In the genomic region with DNA sequence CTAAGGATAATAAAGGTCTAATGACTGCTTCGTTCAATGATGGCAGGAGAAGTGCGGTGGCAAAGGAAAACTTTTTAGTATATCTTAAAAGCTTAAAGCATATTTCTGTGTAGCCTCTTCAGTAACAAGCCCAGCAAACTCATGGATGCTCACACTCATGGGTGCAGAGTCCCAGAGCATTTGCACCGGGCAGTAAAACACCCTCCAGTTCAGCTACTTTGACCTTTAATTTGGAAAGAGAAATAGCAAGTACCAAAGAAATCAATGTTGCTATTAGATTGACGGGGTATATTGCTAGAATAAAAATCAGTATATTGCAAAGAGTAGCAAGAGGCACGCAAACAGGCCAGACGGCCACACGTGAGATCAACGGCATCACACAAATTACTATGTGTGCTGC, we compare ENCODE assay signal across 12 mouse cellular contexts. TPM values are rescaled to one million over a fixed set of nuclear protein-coding genes. Genes with fewer than 3 reads are reported as not detected.
DNase-seq lines count a peak whose midpoint lies in the region; ATAC-seq and TF ChIP-seq lines count a peak whose summit lies in the region.
"Had no signal": no experiment of that assay in that cellular context is flagged by ENCODE, and none has a peak within 500 bp of the region (broad histone marks: within the 10 kb centered on the region; RNA-seq: fewer than 3 reads in every experiment).

No protein-coding gene starts in this region.

- peaks cover 10% of the 10 kb centered on the region; the same call in 1 of the 2 replicates for H3K36me3 ChIP-seq in heart, embryonic 16.5 days (ENCODE audit: control insufficient read depth, insufficient read depth)
- peaks cover 5% of the 10 kb centered on the region; the same call in 1 of the 2 replicates for H3K36me3 ChIP-seq in kidney, postnatal 0 days (ENCODE audit: insufficient read depth, low read length)
- H3K36me3 ChIP-seq in embryonic facial prominence, embryonic 13.5 days, result peaks cover 5% of the 10 kb centered on the region
- H3K36me3 ChIP-seq: liver, embryonic 13.5 days had no signal

- no peak for TF ChIP-seq CTCF in kidney, postnatal 0 days (IDR thresholded peaks at IDR 0.05; ENCODE audit: low read depth)
- no peak for TF ChIP-seq CTCF in embryonic fibroblast, embryonic 13.5 days (IDR thresholded peaks at IDR 0.05; ENCODE audit: borderline replicate concordance, insufficient read depth, low read length)

- intact Hi-C loops in heart, postnatal 14 days (cut with DNase I), result no loop called here

- no peak for ATAC-seq in heart, embryonic 16.5 days (replicated peaks; ENCODE audit: extremely low read depth, insufficient read depth, low FRiP score)
- no peak for ATAC-seq in kidney, postnatal 0 days (replicated peaks; ENCODE audit: low FRiP score, low read depth)
- ATAC-seq in embryonic facial prominence, embryonic 13.5 days (ENCODE audit: insufficient number of reproducible peaks, insufficient read depth, low FRiP score, low TSS enrichment, low read depth), result no peak

- H3K9ac ChIP-seq in heart, embryonic 16.5 days (ENCODE audit: low read length), result 0 out of 2 replicates have a peak overlapping the region, but pooled peaks have one; percentile 41
- H3K9ac ChIP-seq in kidney, postnatal 0 days (ENCODE audit: low read depth, low read length), result no peak overlapping the region
- no peak overlapping the region for H3K9ac ChIP-seq in embryonic facial prominence, embryonic 13.5 days
- H3K9ac ChIP-seq: liver, embryonic 13.5 days had no signal

- H3K27ac ChIP-seq in heart, embryonic 16.5 days (ENCODE audit: low read length), result peak overlapping the region; percentile 98
- peak overlapping the region; percentile 97 for H3K27ac ChIP-seq in kidney, postnatal 0 days
- H3K27ac ChIP-seq in embryonic facial prominence, embryonic 13.5 days, result peak overlapping the region; percentile 93
- H3K27ac ChIP-seq in embryonic fibroblast, embryonic 13.5 days (ENCODE audit: insufficient read depth, low read length), result peak overlapping the region; percentile 75; the same call in 1 of the 2 replicates
- H3K27ac ChIP-seq: liver, embryonic 13.5 days had no signal

- no peak for TF ChIP-seq POLR2A in embryonic fibroblast, embryonic 13.5 days (IDR thresholded peaks at IDR 0.05; ENCODE audit: low read depth, low read length)

- H3K27me3 ChIP-seq in heart, embryonic 16.5 days (ENCODE audit: control insufficient read depth, insufficient read depth, low read length), result no peaks in the 10 kb centered on the region
- H3K27me3 ChIP-seq in kidney, postnatal 0 days (ENCODE audit: insufficient read depth, low read length), result no peaks in the 10 kb centered on the region
- H3K27me3 ChIP-seq in embryonic facial prominence, embryonic 13.5 days, result no peaks in the 10 kb centered on the region
- H3K27me3 ChIP-seq: liver, embryonic 13.5 days had no signal

- WGBS in heart, embryonic 16.5 days, result 91% methylated on average over 8 of the region's 8 CpGs
- WGBS in kidney, postnatal 0 days, result 90% methylated on average over 8 of the region's 8 CpGs
- WGBS in embryonic facial prominence, embryonic 13.5 days, result 82% methylated on average over 8 of the region's 8 CpGs

- no peak for DNase-seq in heart, postnatal 14 days
- no peak for DNase-seq in kidney, postnatal 0 days (ENCODE audit: low spot score)
- DNase-seq in kidney, postnatal 36 days, result no peak
- no peak for DNase-seq in thymus, postnatal 10 days (ENCODE audit: low spot score in 2 of 2)
- DNase-seq in thymus, postnatal 36 days, result no peak
- DNase-seq: liver, embryonic 13.5 days; thymus, adult 18-20 months had no signal

- peaks cover 11% of the 10 kb centered on the region for H3K4me1 ChIP-seq in heart, embryonic 16.5 days (ENCODE audit: control insufficient read depth, insufficient read depth, low read length)
- H3K4me1 ChIP-seq in kidney, postnatal 0 days (replicated peaks; ENCODE audit: insufficient read depth, low read length), result peaks cover 13% of the 10 kb centered on the region; the same call in 1 of the 2 replicates
- H3K4me1 ChIP-seq in embryonic facial prominence, embryonic 13.5 days, result peaks cover 19% of the 10 kb centered on the region
- peaks cover 3% of the 10 kb centered on the region; the same call in 1 of the 2 replicates for H3K4me1 ChIP-seq in embryonic fibroblast, embryonic 13.5 days (ENCODE audit: control insufficient read depth, insufficient read depth, low read length)
- H3K4me1 ChIP-seq: liver, embryonic 13.5 days had no signal

- no peaks in the 10 kb centered on the region for H3K9me3 ChIP-seq in heart, embryonic 16.5 days (replicated peaks; ENCODE audit: control insufficient read depth, low read length)
- H3K9me3 ChIP-seq in kidney, postnatal 0 days (replicated peaks; ENCODE audit: low read length), result no peaks in the 10 kb centered on the region
- no peaks in the 10 kb centered on the region for H3K9me3 ChIP-seq in embryonic facial prominence, embryonic 13.5 days
- H3K9me3 ChIP-seq: liver, embryonic 13.5 days; megakaryocyte, embryonic 14.5 days had no signal

- H3K4me2 ChIP-seq in heart, embryonic 16.5 days (ENCODE audit: low read depth, low read length), result no peak overlapping the region
- no peak overlapping the region for H3K4me2 ChIP-seq in kidney, postnatal 0 days (ENCODE audit: low read length)
- no peak overlapping the region for H3K4me2 ChIP-seq in embryonic facial prominence, embryonic 13.5 days
- H3K4me2 ChIP-seq: liver, embryonic 13.5 days had no signal

- no peak overlapping the region for H3K4me3 ChIP-seq in heart, embryonic 16.5 days (ENCODE audit: low read length)
- H3K4me3 ChIP-seq in kidney, postnatal 0 days (replicated peaks; ENCODE audit: low read depth, low read length), result no peak overlapping the region
- no peak overlapping the region for H3K4me3 ChIP-seq in embryonic facial prominence, embryonic 13.5 days
- no peak overlapping the region for H3K4me3 ChIP-seq in embryonic fibroblast, embryonic 13.5 days (ENCODE audit: insufficient read depth, low read length)
- H3K4me3 ChIP-seq: erythroblast, embryonic 14.5 days; liver, embryonic 13.5 days; megakaryocyte, embryonic 14.5 days had no signal

RNA-seq across cellular contexts. Expression of a gene that starts 48.7 kb away (rescaled TPM):
- polyA plus RNA-seq in heart, embryonic 16.5 days (2015; fragmentation: Nextera tagmentation; extraction: Ambion mirVana), result 58.2 and 61.7 TPM in 2 replicates
- 100 to 1,000 TPM; 106 to 109 TPM for total RNA-seq in heart, postnatal 14 days (2021)
- polyA plus RNA-seq in kidney, postnatal 0 days (2015; fragmentation: Nextera tagmentation; extraction: Ambion mirVana), result 43.3 and 44.0 TPM in 2 replicates
- polyA plus RNA-seq in embryonic facial prominence, embryonic 13.5 days (2015; fragmentation: Nextera tagmentation; extraction: Ambion mirVana), result 45.1 and 50.0 TPM in 2 replicates
- 47.4 and 59.7 TPM in 2 replicates for polyA plus RNA-seq in embryonic fibroblast, embryonic 13.5 days (2011; ENCODE audit: insufficient read length, low read depth, missing spikeins)
